Mouse (Mus musculus) CD8-positive naive resting alpha-beta T cell, adult 2 months (primary cell): ENCODE results near the gene Gm5930.
"Not testable (repeated sequence)": the region's sequence is repeated elsewhere in the genome, so short reads cannot be mapped to it uniquely, and the experiment has no call there.

Experiments
- DNase-seq, 2 experiments: peaks; one replicate each; pipeline ENCODE4 v3.0.0; 2022; ENCODE audit warnings: low read depth in 2 of 2, low spot score in 2 of 2

Gene Gm5930

GRCm38 (mm10) chr14:44338484-44338883, at the start of gene Gm5930:
TSS of gene Gm5930 (minus strand) at chr14:44338584.
- DNase-seq = not testable (repeated sequence)

- DNase-seq = not testable (repeated sequence)
These were observed 45.8 kb upstream of the Gm5930 start for GRCm38 (mm10) chr14:44384233-44384632.

GRCm38 (mm10) chr14:44365057-44365456, 26.7 kb upstream of the Gm5930 start, which contains the start of gene Gm8229:
TSS of gene Gm8229 (plus strand) at chr14:44365357.
- DNase-seq = not testable (repeated sequence)

GRCm38 (mm10) chr14:44362301-44362700, 23.9 kb upstream of the Gm5930 start:
- not testable (repeated sequence) for DNase-seq

GRCm38 (mm10) chr14:44361416-44361815, 23.0 kb upstream of the Gm5930 start:
- DNase-seq = not testable (repeated sequence)

GRCm38 (mm10) chr14:44312049-44312448, 26.3 kb downstream of the Gm5930 start:
- DNase-seq = not testable (repeated sequence)

- not testable (repeated sequence) for DNase-seq
These were observed 53.1 kb downstream of the Gm5930 start, which contains the start of gene Gm8220 for GRCm38 (mm10) chr14:44285280-44285679. TSS of gene Gm8220 (plus strand) at chr14:44285580.
